Mouse (Mus musculus): ENCODE data around the gene Atp5mpl.

GRCm38 (mm10) chr12:111992626-111993025, 25.8 kb upstream of the Atp5mpl start:
- TF ChIP-seq CTCF (IDR thresholded peaks at IDR 0.05; ENCODE audit: extremely low read depth, insufficient read depth, insufficient read length, insufficient replicate concordance), result no peak
- no peak for TF ChIP-seq POLR2A (IDR thresholded peaks at IDR 0.05; ENCODE audit: low read depth, low read length)

Data from spleen, adult 2 months (tissue).